Mouse (Mus musculus): ENCODE results near the gene Kcnj3.

DNA sequence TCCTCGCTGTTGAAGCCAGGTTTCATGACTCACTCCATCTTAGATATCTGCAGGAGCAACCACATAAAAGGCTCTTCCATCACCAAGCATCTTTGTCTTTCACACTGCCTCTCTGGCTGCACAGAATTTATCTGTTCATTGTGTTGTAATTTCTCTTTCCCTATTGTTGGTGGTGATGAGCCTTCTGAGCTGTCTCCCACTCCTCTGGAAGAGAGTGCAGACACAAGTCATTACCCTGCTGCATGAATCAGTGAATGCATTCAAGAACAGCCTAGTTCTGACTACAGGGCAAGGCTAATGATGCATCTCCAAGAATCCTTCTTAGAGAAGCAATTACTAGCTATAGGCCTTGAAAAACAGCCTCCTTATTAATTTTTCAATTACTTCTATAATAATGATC lies 30.5 kb upstream of the Kcnj3 start:
- TF ChIP-seq CTCF (IDR thresholded peaks at IDR 0.05; ENCODE audit: low read depth): no peak
- TF ChIP-seq EP300 (IDR thresholded peaks at IDR 0.05; ENCODE audit: low read depth): no peak

All from heart, postnatal 0 days (tissue).